Mouse (Mus musculus) embryonic fibroblast, embryonic 13.5 days (primary cell): ENCODE measurements around the gene Vat1l.

ENCODE experiments used
- CTCF ChIP-seq: IDR thresholded peaks from 2 replicates; pipeline ENCODE4 v1.5.1; 2011; ENCODE audit warnings: mild to moderate bottlenecking, control low read depth, low read length, moderate library complexity, borderline replicate concordance; ENCODE audit not compliant: insufficient read depth
- POLR2A ChIP-seq: IDR thresholded peaks from 2 replicates; pipeline ENCODE4 v1.6.1; 2011; ENCODE audit warnings: low read depth, mild to moderate bottlenecking, control low read depth, low read length, moderate library complexity

GRCm38 (mm10) chr8:114251321-114252065, 46.1 kb downstream of the Vat1l start:
- TF ChIP-seq CTCF (no peak), POLR2A (no peak)
